Mouse (Mus musculus): ENCODE data around the gene Olfr1342. TPM values are rescaled to one million over a fixed set of nuclear protein-coding genes. Genes with fewer than 3 reads are reported as not detected.
A peak's percentile ranks its signal among the peaks of the same experiment; 100 is the strongest.

Olfr1342 gene
- polyA plus RNA-seq, 1 experiment from 2014 or later = 0.09 TPM

DNA sequence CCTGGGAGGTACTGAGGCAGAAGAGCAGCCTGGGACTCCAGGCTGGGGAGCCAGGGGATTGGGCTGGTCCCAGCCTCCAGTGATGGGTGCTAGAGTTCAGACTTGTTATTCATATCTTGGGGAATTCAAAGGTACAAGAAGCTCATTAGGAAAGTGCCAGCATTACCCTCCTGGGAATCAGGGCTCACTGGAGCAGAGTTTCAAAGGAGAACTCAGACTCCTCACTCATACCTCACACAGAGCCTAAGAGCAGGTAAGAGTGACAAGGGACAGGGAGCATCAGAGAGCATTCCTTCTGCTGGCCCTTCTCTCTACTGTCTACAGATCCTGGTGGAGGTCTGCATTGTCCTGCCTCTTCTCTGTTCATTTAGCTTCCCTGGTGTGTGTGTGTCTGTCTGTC is 33.9 kb downstream of the Olfr1342 start, which contains the start of gene Olfr62:
Olfr62 (plus strand) TSS at position 301 of the 400 bp plus-strand sequence.
- H3K4me3 ChIP-seq (replicated peaks) = no peak within 1 kb of the TSS
- no peaks in the 10 kb centered on the region for H3K9me3 ChIP-seq (replicated peaks)
- H3K27me3 ChIP-seq = no peaks in the 10 kb centered on the region
- H3K4me1 ChIP-seq = no peaks in the 10 kb centered on the region
- no peaks in the 10 kb centered on the region for H3K36me3 ChIP-seq
- no peak within 1 kb of the TSS for H3K4me2 ChIP-seq
- H3K27ac ChIP-seq = no peak within 1 kb of the TSS
- no peak within 1 kb of the TSS for H3K9ac ChIP-seq
- ATAC-seq (replicated peaks; ENCODE audit: low FRiP score) = no peak

DNA sequence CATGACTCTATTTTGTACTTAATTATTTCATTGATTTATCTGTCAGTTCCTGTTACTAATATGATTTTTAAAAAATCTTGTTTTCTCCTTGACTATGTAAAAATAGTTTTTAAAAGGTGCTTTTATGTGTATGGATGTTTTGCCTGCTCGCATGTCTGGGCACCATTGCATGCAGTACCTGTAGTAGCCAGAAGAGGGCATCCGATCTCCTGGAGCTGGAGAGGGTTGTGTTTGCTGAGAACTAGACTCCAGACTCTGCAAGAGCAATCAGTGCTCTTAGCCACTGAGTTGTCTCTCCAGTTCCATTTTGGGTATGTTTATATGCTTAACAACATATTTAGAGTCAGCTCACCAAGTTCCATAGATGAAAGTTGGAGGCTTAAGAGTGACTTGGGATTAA is 47.3 kb downstream of the Olfr1342 start:
- no peak overlapping the region for H3K27ac ChIP-seq
- no peak overlapping the region for H3K4me2 ChIP-seq
- no peaks in the 10 kb centered on the region for H3K36me3 ChIP-seq
- H3K27me3 ChIP-seq = no peaks in the 10 kb centered on the region
- peaks cover 7% of the 10 kb centered on the region; the same call in 1 of the 2 replicates for H3K4me1 ChIP-seq
- WGBS = 7% methylated on average over 2 of the region's 2 CpGs
- no peak overlapping the region for H3K4me3 ChIP-seq (replicated peaks)
- ATAC-seq (replicated peaks; ENCODE audit: low FRiP score) = no peak
- no peak overlapping the region for H3K9ac ChIP-seq
- H3K9me3 ChIP-seq (replicated peaks) = no peaks in the 10 kb centered on the region

DNA sequence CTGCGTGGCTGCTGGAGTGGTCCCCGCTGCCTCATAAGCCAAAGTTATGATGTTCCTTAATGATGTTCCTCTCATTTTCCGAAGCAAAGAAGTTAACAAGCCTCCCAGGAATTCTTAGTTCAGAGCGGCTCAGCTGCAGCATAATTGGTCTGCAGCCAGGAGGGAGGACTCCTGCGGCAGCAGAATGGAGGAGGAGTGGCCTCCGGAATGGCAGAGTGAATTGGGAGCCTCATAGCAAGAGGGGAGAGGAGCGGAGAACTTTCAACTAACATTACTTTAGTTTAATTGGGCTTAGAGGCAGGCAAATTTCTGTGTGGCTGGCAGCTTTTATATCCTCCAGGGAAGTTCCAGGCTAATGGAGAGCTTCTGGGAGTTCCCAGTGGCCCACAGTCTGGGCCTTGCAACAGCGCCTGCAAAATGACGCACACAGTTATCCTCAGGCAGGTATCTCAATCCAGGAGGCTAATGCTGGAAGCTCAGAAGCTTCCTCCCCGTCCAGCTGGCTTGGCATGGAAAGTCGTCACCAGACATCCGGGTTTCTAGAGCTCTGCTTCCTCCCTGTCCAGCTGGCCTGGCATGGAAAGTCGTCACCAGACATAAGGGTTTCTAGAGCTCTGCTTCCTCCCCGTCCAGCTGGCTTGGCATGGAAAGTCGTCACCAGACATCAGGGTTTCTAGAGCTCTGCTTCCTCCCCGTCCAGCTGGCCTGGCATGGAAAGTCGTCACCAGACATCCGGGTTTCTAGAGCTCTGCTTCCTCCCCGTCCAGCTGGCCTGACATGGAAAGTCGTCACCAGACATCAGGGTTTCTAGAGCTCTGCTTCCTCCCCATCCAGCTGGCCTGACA is 50.0 kb downstream of the Olfr1342 start:
- 37% methylated on average over 20 of the region's 20 CpGs for WGBS
- H3K9ac ChIP-seq = no peak overlapping the region
- no peak overlapping the region for H3K4me3 ChIP-seq (replicated peaks)
- H3K9me3 ChIP-seq (replicated peaks) = no peaks in the 10 kb centered on the region
- peak overlapping the region; percentile 26 for H3K4me2 ChIP-seq
- no peaks in the 10 kb centered on the region for H3K27me3 ChIP-seq
- no peaks in the 10 kb centered on the region for H3K36me3 ChIP-seq
- H3K4me1 ChIP-seq = peaks cover 7% of the 10 kb centered on the region; the same call in 1 of the 2 replicates
- peak overlapping the region; percentile 22; the same call in 1 of the 2 replicates for H3K27ac ChIP-seq
- ATAC-seq (replicated peaks; ENCODE audit: low FRiP score) = no peak

Other genes starting within 250 kb of the Olfr1342 start
- 0.32 and 0.40 TPM in 2 replicates for gene Mpl, start 235.2 kb downstream of the Olfr1342 start, polyA plus RNA-seq (2015; fragmentation: Nextera tagmentation; extraction: Ambion mirVana)
- gene Tie1, start 202.7 kb downstream of the Olfr1342 start, polyA plus RNA-seq (2015; fragmentation: Nextera tagmentation; extraction: Ambion mirVana) = 48.1 and 53.8 TPM in 2 replicates
- gene 2610528J11Rik, start 165.8 kb downstream of the Olfr1342 start, polyA plus RNA-seq (2015; fragmentation: Nextera tagmentation; extraction: Ambion mirVana) = 21.4 and 21.7 TPM in 2 replicates
- 5.6 and 6.7 TPM in 2 replicates for gene Tmem125, start 148.7 kb downstream of the Olfr1342 start, polyA plus RNA-seq (2015; fragmentation: Nextera tagmentation; extraction: Ambion mirVana)
- gene Cfap57, start 72.0 kb downstream of the Olfr1342 start, polyA plus RNA-seq (2015; fragmentation: Nextera tagmentation; extraction: Ambion mirVana) = 0.21 and 0.22 TPM in 2 replicates
- gene Ebna1bp2, start 72.0 kb downstream of the Olfr1342 start, polyA plus RNA-seq (2015; fragmentation: Nextera tagmentation; extraction: Ambion mirVana) = 148 and 163 TPM in 2 replicates
- not detected in 2 replicates for gene Olfr62, start 33.8 kb downstream of the Olfr1342 start, polyA plus RNA-seq (2015; fragmentation: Nextera tagmentation; extraction: Ambion mirVana)
- gene Olfr1341, start 10.8 kb upstream of the Olfr1342 start, polyA plus RNA-seq (2015; fragmentation: Nextera tagmentation; extraction: Ambion mirVana) = not detected in 2 replicates
- not detected in 2 replicates for gene Olfr1340, start 27.4 kb upstream of the Olfr1342 start, polyA plus RNA-seq (2015; fragmentation: Nextera tagmentation; extraction: Ambion mirVana)
- gene Olfr1339, start 39.4 kb upstream of the Olfr1342 start, polyA plus RNA-seq (2015; fragmentation: Nextera tagmentation; extraction: Ambion mirVana) = not detected in 2 replicates
- not detected in 2 replicates for gene Olfr1338, start 66.0 kb upstream of the Olfr1342 start, polyA plus RNA-seq (2015; fragmentation: Nextera tagmentation; extraction: Ambion mirVana)
- not detected in 2 replicates for gene Olfr1337, start 89.8 kb upstream of the Olfr1342 start, polyA plus RNA-seq (2015; fragmentation: Nextera tagmentation; extraction: Ambion mirVana)
- not detected in 2 replicates for gene Olfr1335, start 117.2 kb upstream of the Olfr1342 start, polyA plus RNA-seq (2015; fragmentation: Nextera tagmentation; extraction: Ambion mirVana)
- gene Olfr1333, start 143.5 kb upstream of the Olfr1342 start, polyA plus RNA-seq (2015; fragmentation: Nextera tagmentation; extraction: Ambion mirVana) = not detected in 2 replicates
- gene Olfr1331, start 171.9 kb upstream of the Olfr1342 start, polyA plus RNA-seq (2015; fragmentation: Nextera tagmentation; extraction: Ambion mirVana) = not detected in 2 replicates
- gene Olfr1330, start 195.8 kb upstream of the Olfr1342 start, polyA plus RNA-seq (2015; fragmentation: Nextera tagmentation; extraction: Ambion mirVana) = not detected in 2 replicates
- gene Olfr1329, start 224.7 kb upstream of the Olfr1342 start, polyA plus RNA-seq (2015; fragmentation: Nextera tagmentation; extraction: Ambion mirVana) = not detected in 2 replicates
- gene Olfr1328, start 245.9 kb upstream of the Olfr1342 start, polyA plus RNA-seq (2015; fragmentation: Nextera tagmentation; extraction: Ambion mirVana) = not detected in 2 replicates

Measured in kidney, embryonic 15.5 days (tissue).